Mouse (Mus musculus) neural tube, embryonic 11.5 days (tissue): ENCODE measurements around the gene Tbcd. TPM values are rescaled to one million over a fixed set of nuclear protein-coding genes. Genes with fewer than 3 reads are reported as not detected.

Experiments
- ATAC-seq: fragments of 200-750 bp; cut with Nextera tagmentation; 2 replicates; pipeline ENCODE4 v1.8.0; 2017; ENCODE audit warnings: moderate number of reproducible peaks, mild to moderate bottlenecking, moderate TSS enrichment, moderate library complexity; ENCODE audit not compliant: insufficient read depth, low FRiP score, low TSS enrichment
- DNase-seq: peaks from one replicate; pipeline ENCODE4 v3.0.0-alpha.2; 2015; ENCODE audit warnings: low spot score
- H3K27ac ChIP-seq: fragments of 300-500 bp; sonication (generic); 2 replicates; pipeline ENCODE4 v1.5.1; 2014; ENCODE audit warnings: low read depth, mild to moderate bottlenecking, low read length
- H3K27me3 ChIP-seq: fragments of 300-500 bp; sonication (generic); 2 replicates; pipeline ENCODE4 v1.6.1; 2014; ENCODE audit warnings: mild to moderate bottlenecking, low read length, mixed read lengths; ENCODE audit not compliant: control insufficient read depth, insufficient read depth
- H3K36me3 ChIP-seq: fragments of 300-500 bp; sonication (generic); 2 replicates; pipeline ENCODE4 v1.6.1; 2014; ENCODE audit warnings: mild to moderate bottlenecking, low read length, moderate library complexity, mixed read lengths; ENCODE audit not compliant: control insufficient read depth, insufficient read depth
- H3K4me1 ChIP-seq: fragments of 300-500 bp; sonication (generic); 2 replicates; pipeline ENCODE4 v1.6.1; 2014; ENCODE audit warnings: low read length, mixed read lengths; ENCODE audit not compliant: control insufficient read depth, insufficient read depth
- H3K4me2 ChIP-seq: fragments of 300-500 bp; sonication (generic); 2 replicates; pipeline ENCODE4 v1.6.1; 2014; ENCODE audit warnings: low read depth, mild to moderate bottlenecking, moderate library complexity
- H3K4me3 ChIP-seq: fragments of 300-500 bp; sonication (generic); 2 replicates; pipeline ENCODE4 v1.5.1; 2014; ENCODE audit warnings: low read depth, low read length
- H3K9ac ChIP-seq: fragments of 300-500 bp; sonication (generic); 2 replicates; pipeline ENCODE4 v1.6.1; 2014; ENCODE audit warnings: mild to moderate bottlenecking, low read length
- H3K9me3 ChIP-seq: fragments of 300-500 bp; sonication (generic); 2 replicates; pipeline ENCODE4 v1.6.1; 2016; ENCODE audit warnings: low read length; ENCODE audit not compliant: control insufficient read depth
- WGBS: fragments of 180-500 bp; shearing (Covaris S2); extraction: QIAGEN DNeasy Blood & Tissue Kit; methylation state at CpG from one replicate; pipeline ENCODE4 v1.1.7; 2014; 5-methylcytosine and 5-hydroxymethylcytosine counted together
- polyA plus RNA-seq: library from polyadenylated mRNA; unstranded; fragments of >200 nt; fragmentation: Nextera tagmentation; extraction: Ambion mirVana; gene quantifications from 2 replicates; pipeline ENCODE4 v1.2.1, GENCODE M21; 2014

Gene Tbcd
- polyA plus RNA-seq, 1 experiment from 2014 or later: 51.6 TPM

DNA sequence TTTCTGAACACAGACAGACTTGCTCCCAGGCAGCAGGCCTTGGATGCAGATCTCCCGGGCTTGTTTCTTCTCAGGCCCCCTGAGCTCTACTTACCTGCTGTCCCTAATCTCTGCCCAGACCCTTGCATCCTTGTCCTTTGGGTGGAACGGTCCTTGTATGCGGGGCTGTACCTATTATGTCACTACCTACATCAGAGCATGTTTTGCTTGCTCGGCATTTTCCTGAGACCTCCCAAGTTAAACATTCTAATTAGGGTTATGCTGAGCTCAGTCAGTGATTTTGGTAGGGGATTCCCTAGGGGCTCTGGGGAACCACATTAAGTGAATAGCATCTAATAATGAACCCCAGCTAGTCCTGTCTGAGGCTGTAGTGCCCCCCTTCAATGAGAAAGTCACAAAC lies 173.3 kb downstream of the Tbcd start:
- peaks cover 2% of the 10 kb centered on the region; the same call in 1 of the 2 replicates for H3K36me3 ChIP-seq
- 91% methylated on average over 4 of the region's 4 CpGs for WGBS
- H3K4me2 ChIP-seq: no peak overlapping the region
- H3K9me3 ChIP-seq: no peaks in the 10 kb centered on the region
- H3K4me1 ChIP-seq: no peaks in the 10 kb centered on the region
- no peak overlapping the region for H3K4me3 ChIP-seq
- no peak overlapping the region for H3K9ac ChIP-seq
- DNase-seq (no peak), ATAC-seq (no peak)
- H3K27me3 ChIP-seq: no peaks in the 10 kb centered on the region
- H3K27ac ChIP-seq: no peak overlapping the region

- 92% methylated on average over 5 of the region's 5 CpGs for WGBS
- Histone ChIP-seq H3K4me2 (no peak overlapping the region), H3K9ac (no peak overlapping the region), H3K27me3 (no peaks in the 10 kb centered on the region), H3K9me3 (no peaks in the 10 kb centered on the region), H3K36me3 (no peaks in the 10 kb centered on the region), H3K27ac (no peak overlapping the region), H3K4me3 (no peak overlapping the region), H3K4me1 (no peaks in the 10 kb centered on the region)
- no peak for DNase-seq
- no peak for ATAC-seq
Measured at GRCm38 (mm10) chr11:121627521-121627920, 175.8 kb downstream of the Tbcd start.

DNA sequence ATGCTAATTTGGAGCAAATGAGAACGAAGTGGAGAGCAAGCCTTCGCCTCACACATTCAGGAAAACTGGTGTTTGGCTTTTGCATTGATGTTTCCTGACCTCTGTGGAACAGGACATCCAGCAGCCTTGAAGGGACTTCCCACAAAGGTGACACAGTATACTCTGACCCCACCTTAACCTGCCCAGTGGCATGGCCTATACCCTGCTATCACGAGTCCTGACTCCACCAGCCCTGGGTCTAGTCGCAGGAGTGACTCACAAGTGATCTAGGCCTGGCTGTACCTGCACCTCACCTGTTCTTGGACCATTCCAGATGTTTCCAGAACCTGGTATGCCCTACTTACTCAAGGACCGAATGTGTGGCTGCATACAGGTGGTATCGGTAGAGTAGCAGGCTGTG lies 177.8 kb downstream of the Tbcd start:
- Histone ChIP-seq H3K4me3 (no peak overlapping the region), H3K4me2 (no peak overlapping the region), H3K27ac (no peak overlapping the region), H3K36me3 (no peaks in the 10 kb centered on the region), H3K9me3 (no peaks in the 10 kb centered on the region), H3K27me3 (no peaks in the 10 kb centered on the region), H3K4me1 (no peaks in the 10 kb centered on the region), H3K9ac (no peak overlapping the region)
- 95% methylated on average over 6 of the region's 6 CpGs for WGBS
- DNase-seq (no peak), ATAC-seq (no peak)

- H3K27me3 ChIP-seq: no peaks in the 10 kb centered on the region
- H3K4me2 ChIP-seq: no peak overlapping the region
- H3K9me3 ChIP-seq: no peaks in the 10 kb centered on the region
- no peak overlapping the region for H3K9ac ChIP-seq
- DNase-seq (no peak), ATAC-seq (no peak)
- H3K4me3 ChIP-seq: no peak overlapping the region
- no peaks in the 10 kb centered on the region for H3K36me3 ChIP-seq
- H3K4me1 ChIP-seq: no peaks in the 10 kb centered on the region
- 90% methylated on average over 4 of the region's 4 CpGs for WGBS
- no peak overlapping the region for H3K27ac ChIP-seq
Measured at GRCm38 (mm10) chr11:121630406-121630805, 178.7 kb downstream of the Tbcd start.

DNA sequence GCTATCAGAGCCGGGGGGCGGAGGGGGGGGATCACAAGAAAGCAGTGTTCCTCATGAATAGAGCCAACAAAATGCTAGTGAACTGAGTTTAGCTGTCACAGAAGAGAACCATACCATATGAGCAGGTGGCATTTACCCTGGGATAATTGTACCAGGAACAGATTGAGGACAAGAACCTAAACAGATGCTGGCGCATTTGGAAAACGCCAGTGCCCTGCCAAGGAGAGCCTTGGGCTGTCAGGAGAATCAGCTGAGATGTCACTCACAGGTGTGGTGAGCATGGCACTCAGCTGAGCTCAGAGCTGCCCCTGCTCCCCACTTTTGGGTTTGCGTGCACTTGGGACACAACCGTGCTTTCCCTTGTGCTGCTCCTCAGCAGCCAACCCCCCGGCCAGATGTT lies 179.7 kb downstream of the Tbcd start:
- Histone ChIP-seq H3K27ac (no peak overlapping the region), H3K9me3 (no peaks in the 10 kb centered on the region), H3K4me2 (no peak overlapping the region), H3K4me3 (no peak overlapping the region), H3K9ac (no peak overlapping the region), H3K36me3 (no peaks in the 10 kb centered on the region), H3K27me3 (no peaks in the 10 kb centered on the region), H3K4me1 (no peaks in the 10 kb centered on the region)
- DNase-seq: no peak
- ATAC-seq: no peak
- 93% methylated on average over 7 of the region's 7 CpGs for WGBS

DNA sequence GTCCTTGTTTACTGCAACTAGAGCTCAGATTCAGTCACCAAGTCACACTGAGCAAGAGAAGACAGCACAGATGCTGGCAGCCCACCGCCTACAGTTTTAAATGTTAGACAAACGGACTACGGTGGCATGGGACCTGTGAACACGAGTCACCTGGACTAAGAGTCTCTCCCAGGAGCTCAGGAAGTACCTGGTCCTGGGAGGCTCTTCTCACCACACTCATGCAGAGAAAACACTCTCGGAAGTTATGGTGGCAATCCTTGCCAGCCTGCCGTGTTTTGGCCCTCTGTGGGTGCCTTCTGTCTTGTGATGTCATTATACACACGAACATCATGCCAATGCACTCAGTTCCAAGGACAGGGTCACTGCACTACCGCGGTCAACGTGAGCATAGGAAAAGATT lies 184.9 kb downstream of the Tbcd start:
- no peaks in the 10 kb centered on the region for H3K27me3 ChIP-seq
- no peak overlapping the region for H3K4me3 ChIP-seq
- no peak for DNase-seq
- 92% methylated on average over 10 of the region's 10 CpGs for WGBS
- H3K9ac ChIP-seq: no peak overlapping the region
- no peak overlapping the region for H3K4me2 ChIP-seq
- H3K27ac ChIP-seq: no peak overlapping the region
- H3K4me1 ChIP-seq: no peaks in the 10 kb centered on the region
- ATAC-seq: no peak
- H3K36me3 ChIP-seq: 0 out of 2 replicates have a peak, but pooled peaks cover 2% of the 10 kb centered on the region
- no peaks in the 10 kb centered on the region for H3K9me3 ChIP-seq

- no peaks in the 10 kb centered on the region for H3K27me3 ChIP-seq
- no peak overlapping the region for H3K9ac ChIP-seq
- WGBS: 66% methylated on average over 2 of the region's 2 CpGs
- no peak for ATAC-seq
- 0 out of 2 replicates have a peak, but pooled peaks cover 2% of the 10 kb centered on the region for H3K36me3 ChIP-seq
- no peak overlapping the region for H3K4me3 ChIP-seq
- H3K4me1 ChIP-seq: no peaks in the 10 kb centered on the region
- H3K9me3 ChIP-seq: no peaks in the 10 kb centered on the region
- no peak for DNase-seq
- H3K27ac ChIP-seq: no peak overlapping the region
- H3K4me2 ChIP-seq: no peak overlapping the region
Measured at GRCm38 (mm10) chr11:121641501-121642145, 189.9 kb downstream of the Tbcd start.

DNA sequence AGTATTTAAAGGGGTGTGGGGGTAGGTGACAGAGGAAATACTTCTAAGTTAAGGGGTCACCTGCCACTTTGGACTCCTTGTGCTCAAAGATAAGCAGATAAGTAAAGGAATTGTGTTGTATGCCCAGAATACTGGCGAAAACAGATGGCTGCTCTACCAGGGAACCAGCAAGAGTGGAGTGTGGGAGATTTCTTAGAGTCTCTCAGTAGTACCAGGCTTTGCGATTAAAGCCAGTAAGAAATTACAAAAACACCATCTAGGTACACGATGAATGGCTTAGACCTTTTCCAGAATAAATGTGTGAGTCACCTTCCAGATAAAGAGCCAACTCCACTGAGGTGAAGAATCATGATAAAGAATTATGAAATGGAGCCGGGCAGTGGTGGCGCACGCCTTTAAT lies 193.6 kb downstream of the Tbcd start:
- no peaks in the 10 kb centered on the region for H3K36me3 ChIP-seq
- H3K4me3 ChIP-seq: no peak overlapping the region
- no peak overlapping the region for H3K27ac ChIP-seq
- H3K4me1 ChIP-seq: no peaks in the 10 kb centered on the region
- no peak overlapping the region for H3K4me2 ChIP-seq
- H3K9me3 ChIP-seq: no peaks in the 10 kb centered on the region
- 95% methylated on average over 6 of the region's 6 CpGs for WGBS
- no peak overlapping the region for H3K9ac ChIP-seq
- H3K27me3 ChIP-seq: no peaks in the 10 kb centered on the region
- no peak for DNase-seq
- ATAC-seq: no peak

DNA sequence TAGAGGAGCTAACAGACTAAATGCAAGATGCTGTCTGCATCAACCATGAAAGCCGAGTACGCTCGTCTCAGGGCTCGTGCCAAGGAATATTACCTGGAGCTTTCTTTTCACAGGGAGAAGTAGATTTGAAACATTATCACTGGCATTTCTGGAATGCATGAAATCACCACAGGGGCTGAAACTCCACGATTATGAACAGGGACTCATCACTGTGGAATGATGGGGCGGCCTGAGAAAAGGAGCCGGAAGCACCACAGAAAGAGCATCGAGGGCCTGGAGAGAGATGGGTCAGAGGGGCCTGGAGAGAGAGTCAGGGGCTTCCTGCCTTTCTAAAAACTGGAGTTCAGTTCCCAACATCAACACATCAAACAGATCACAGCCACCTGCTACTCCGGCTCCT lies 195.6 kb downstream of the Tbcd start:
- DNase-seq (no peak), ATAC-seq (no peak)
- Histone ChIP-seq H3K9ac (no peak overlapping the region), H3K27me3 (no peaks in the 10 kb centered on the region), H3K27ac (no peak overlapping the region), H3K4me1 (no peaks in the 10 kb centered on the region), H3K4me2 (no peak overlapping the region), H3K36me3 (no peaks in the 10 kb centered on the region), H3K4me3 (no peak overlapping the region), H3K9me3 (no peaks in the 10 kb centered on the region)
- 78% methylated on average over 9 of the region's 9 CpGs for WGBS
